Mouse (Mus musculus) stomach, postnatal 0 days (tissue): ENCODE results near the gene Mrps25.

ENCODE experiments used
- CTCF ChIP-seq: IDR thresholded peaks from 2 replicates; pipeline ENCODE4 v1.5.1; 2016; ENCODE audit warnings: antibody characterized with exemption, low read depth, mild to moderate bottlenecking, moderate library complexity
- EP300 ChIP-seq: optimal IDR thresholded peaks from 2 replicates; pipeline ENCODE3; 2016; ENCODE audit warnings: antibody characterized with exemption

DNA sequence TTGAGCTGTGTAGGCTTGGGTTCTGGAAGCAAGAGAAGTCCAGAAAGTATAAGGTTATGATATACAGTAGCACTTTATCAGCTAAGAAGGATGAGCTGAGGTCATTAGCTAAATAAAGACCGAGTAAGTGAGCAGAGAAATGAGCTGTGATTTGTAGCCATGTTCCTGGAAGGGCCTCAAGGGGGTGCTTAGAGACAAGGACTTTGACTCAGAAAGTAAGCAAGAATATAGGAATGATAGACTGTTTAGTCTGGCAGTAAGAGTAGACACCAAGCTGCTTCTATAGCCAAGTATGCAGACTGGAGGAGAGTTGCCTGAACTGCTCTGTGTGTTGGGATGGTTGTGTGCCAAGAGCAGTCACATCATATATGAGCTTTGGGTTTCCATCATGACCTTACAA is 30.1 kb downstream of the Mrps25 start:
- TF ChIP-seq EP300: no peak
- no peak; the same call in 1 of the 2 replicates for TF ChIP-seq CTCF
